Mouse (Mus musculus) liver, embryonic 14.5 days (tissue): ENCODE measurements at regions not wholly inside any gene's neighbourhood (a gene's known extent, or its start where the extent isn't known, plus 50 kb on each side); places are given as distances from the start of the nearest gene placed in this dataset.

Experiments
- ATAC-seq: fragments of 200-750 bp; cut with Nextera tagmentation; 2 replicates; pipeline ENCODE4 v1.8.0; 2017; ENCODE audit warnings: moderate number of reproducible peaks, mild to moderate bottlenecking, moderate library complexity; ENCODE audit not compliant: insufficient read depth
- DNase-seq, 3 experiments: peaks; one replicate each; pipeline ENCODE4 v3.0.0-alpha.2; 2012 to 2013; ENCODE audit warnings: low read depth in 3 of 3, low spot score in 3 of 3
- H3K27ac ChIP-seq: fragments of 300-500 bp; sonication (generic); 2 replicates; pipeline ENCODE4 v1.5.1; 2014; ENCODE audit warnings: moderate library complexity, mild to moderate bottlenecking, control low read depth, inconsistent platforms
- H3K27me3 ChIP-seq: fragments of 300-500 bp; sonication (generic); 2 replicates; pipeline ENCODE4 v1.6.1; 2014; ENCODE audit warnings: mild to moderate bottlenecking, low read length, moderate library complexity; ENCODE audit not compliant: control insufficient read depth, insufficient read depth
- H3K36me3 ChIP-seq: fragments of 300-500 bp; sonication (generic); replicated peaks from 2 replicates; pipeline ENCODE4 v1.6.1; 2014; ENCODE audit warnings: low read depth; ENCODE audit not compliant: control insufficient read depth, insufficient read depth
- H3K4me1 ChIP-seq, 2 experiments: fragments of 200-500 bp in 1 of 2; fragments of 300-500 bp in 1 of 2; sonication (generic) in 1 of 2; replicated peaks; 2 replicates each; pipeline ENCODE4 v1.6.1; 2012 to 2014; ENCODE audit warnings: antibody characterized with exemption in 1 of 2, inconsistent platforms in 1 of 2, low read length in 1 of 2; ENCODE audit not compliant: control insufficient read depth in 2 of 2, insufficient read depth in 2 of 2
- H3K4me2 ChIP-seq: fragments of 300-500 bp; sonication (generic); 2 replicates; pipeline ENCODE4 v1.6.1; 2014; ENCODE audit warnings: low read depth, mild to moderate bottlenecking, control low read depth, moderate library complexity
- H3K4me3 ChIP-seq, 2 experiments: fragments of 200-500 bp in 1 of 2; fragments of 300-500 bp in 1 of 2; sonication (generic) in 1 of 2; 2 replicates each; pipeline ENCODE4 v1.5.1; 2012 to 2014; ENCODE audit warnings: low read depth in 2 of 2, low read length in 2 of 2, mild to moderate bottlenecking in 2 of 2, control low read depth in 1 of 2, inconsistent platforms in 1 of 2, moderate library complexity in 1 of 2; ENCODE audit not compliant: insufficient read depth in 1 of 2
- H3K9ac ChIP-seq: fragments of 300-500 bp; sonication (generic); replicated peaks from 2 replicates; pipeline ENCODE4 v1.6.1; 2014; ENCODE audit warnings: mild to moderate bottlenecking, control low read depth, moderate library complexity
- H3K9me3 ChIP-seq: fragments of 300-500 bp; sonication (generic); 2 replicates; pipeline ENCODE4 v1.6.1; 2016; ENCODE audit warnings: low read length, mixed read lengths; ENCODE audit not compliant: control insufficient read depth
- CTCF ChIP-seq: IDR thresholded peaks from 2 replicates; pipeline ENCODE4 v1.5.1; 2016; ENCODE audit warnings: antibody characterized with exemption, low read depth, control low read depth
- EP300 ChIP-seq: IDR thresholded peaks from 2 replicates; pipeline ENCODE4 v1.6.1; 2016; ENCODE audit warnings: antibody characterized with exemption, low read depth
- WGBS: fragments of 180-500 bp; shearing (Covaris S2); extraction: QIAGEN DNeasy Blood & Tissue Kit; methylation state at CpG from one replicate; pipeline ENCODE4 v1.1.7; 2014; ENCODE audit not compliant: insufficient replicate concordance; 5-methylcytosine and 5-hydroxymethylcytosine counted together

- Histone ChIP-seq H3K4me2 (no peak overlapping the region), H3K36me3 (no peaks in the 10 kb centered on the region), H3K27me3 (no peaks in the 10 kb centered on the region), H3K27ac (no peak overlapping the region), H3K4me1 (no peaks in the 10 kb centered on the region), H3K9me3 (no peaks in the 10 kb centered on the region), H3K4me3 (no peak overlapping the region), H3K9ac (no peak overlapping the region)
- no peak for ATAC-seq
- TF ChIP-seq EP300 (no peak), CTCF (no peak)
- 59% methylated on average over 6 of the region's 6 CpGs for WGBS
- DNase-seq = no peak
Measured at GRCm38 (mm10) chr2:117928062-117928461, 183.6 kb upstream of the Thbs1 start.

- no peak for TF ChIP-seq EP300
- no peak for TF ChIP-seq CTCF
- ATAC-seq (no peak), DNase-seq (no peak)
- Histone ChIP-seq H3K9me3 (no peaks in the 10 kb centered on the region), H3K4me3 (no peak overlapping the region), H3K4me1 (no peaks in the 10 kb centered on the region), H3K36me3 (no peaks in the 10 kb centered on the region), H3K27ac (no peak overlapping the region), H3K4me2 (no peak overlapping the region), H3K9ac (no peak overlapping the region), H3K27me3 (no peaks in the 10 kb centered on the region)
- WGBS = 67% methylated on average over 1 of the region's 1 CpGs
Measured at GRCm38 (mm10) chr2:117929586-117929985, 182.1 kb upstream of the Thbs1 start.

GRCm38 (mm10) chr2:117930895-117931537 lies 180.7 kb upstream of the Thbs1 start:
- Histone ChIP-seq H3K4me1 (no peaks in the 10 kb centered on the region), H3K4me2 (no peak overlapping the region), H3K9me3 (no peaks in the 10 kb centered on the region), H3K9ac (no peak overlapping the region), H3K36me3 (no peaks in the 10 kb centered on the region), H3K27ac (no peak overlapping the region), H3K4me3 (no peak overlapping the region), H3K27me3 (no peaks in the 10 kb centered on the region)
- no peak for DNase-seq
- 69% methylated on average over 3 of the region's 3 CpGs for WGBS
- no peak for TF ChIP-seq EP300
- TF ChIP-seq CTCF = no peak
- no peak for ATAC-seq

- ATAC-seq = no peak
- H3K27me3 ChIP-seq = no peaks in the 10 kb centered on the region
- no peaks in the 10 kb centered on the region for H3K9me3 ChIP-seq
- WGBS = 43% methylated on average over 6 of the region's 6 CpGs
- H3K4me2 ChIP-seq = no peak overlapping the region
- no peak overlapping the region for H3K4me3 ChIP-seq
- no peak for DNase-seq
- H3K9ac ChIP-seq = no peak overlapping the region
- H3K4me1 ChIP-seq = no peaks in the 10 kb centered on the region
- H3K36me3 ChIP-seq = no peaks in the 10 kb centered on the region
- TF ChIP-seq EP300 = no peak
- no peak for TF ChIP-seq CTCF
- no peak overlapping the region for H3K27ac ChIP-seq
Measured at GRCm38 (mm10) chr2:117936590-117936989, 175.1 kb upstream of the Thbs1 start.

- Histone ChIP-seq H3K4me3 (no peak overlapping the region), H3K36me3 (no peaks in the 10 kb centered on the region), H3K4me2 (no peak overlapping the region), H3K9ac (no peak overlapping the region), H3K27me3 (no peaks in the 10 kb centered on the region), H3K4me1 (no peaks in the 10 kb centered on the region), H3K27ac (no peak overlapping the region), H3K9me3 (no peaks in the 10 kb centered on the region)
- WGBS = 62% methylated on average over 12 of the region's 12 CpGs
- ATAC-seq = no peak
- no peak for TF ChIP-seq CTCF
- no peak for TF ChIP-seq EP300
- DNase-seq = no peak
Measured at GRCm38 (mm10) chr2:117938283-117939049, 173.2 kb upstream of the Thbs1 start.
